Mouse (Mus musculus) intestine, postnatal 0 days (tissue): Measurements from ENCODE around the gene Cd300c. TPM values are rescaled to one million over a fixed set of nuclear protein-coding genes. Genes with fewer than 3 reads are reported as not detected.
"Not testable (repeated sequence)": the region's sequence is repeated elsewhere in the genome, so short reads cannot be mapped to it uniquely, and the experiment has no call there.

Experiments used
- ATAC-seq: fragments of 200-750 bp; cut with Nextera tagmentation; 2 replicates; pipeline ENCODE4 v1.8.0; 2017; ENCODE audit warnings: mild to moderate bottlenecking, moderate TSS enrichment, moderate library complexity
- H3K27ac ChIP-seq: fragments of 300-500 bp; sonication (generic); 2 replicates; pipeline ENCODE4 v1.5.1; 2014; ENCODE audit warnings: mild to moderate bottlenecking, low read depth, low read length, moderate library complexity
- H3K27me3 ChIP-seq: fragments of 300-500 bp; sonication (generic); replicated peaks from 2 replicates; pipeline ENCODE4 v1.6.1; 2014; ENCODE audit warnings: low read length, mixed read lengths; ENCODE audit not compliant: control insufficient read depth, insufficient read depth
- H3K36me3 ChIP-seq: fragments of 300-500 bp; sonication (generic); 2 replicates; pipeline ENCODE4 v1.6.1; 2014; ENCODE audit warnings: mild to moderate bottlenecking, moderate library complexity; ENCODE audit not compliant: control insufficient read depth, insufficient read depth
- H3K4me1 ChIP-seq: fragments of 300-500 bp; sonication (generic); replicated peaks from 2 replicates; pipeline ENCODE4 v1.6.1; 2014; ENCODE audit warnings: antibody characterized with exemption, low read length, mixed read lengths; ENCODE audit not compliant: control insufficient read depth, insufficient read depth
- H3K4me2 ChIP-seq: fragments of 300-500 bp; sonication (generic); replicated peaks from 2 replicates; pipeline ENCODE4 v1.6.1; 2014; ENCODE audit warnings: low read depth, mild to moderate bottlenecking, moderate library complexity
- H3K4me3 ChIP-seq: fragments of 300-500 bp; sonication (generic); 2 replicates; pipeline ENCODE4 v1.5.1; 2014; ENCODE audit warnings: low read depth, low read length
- H3K9ac ChIP-seq: fragments of 300-500 bp; sonication (generic); 2 replicates; pipeline ENCODE4 v1.6.1; 2014; ENCODE audit warnings: mild to moderate bottlenecking, low read depth, low read length
- H3K9me3 ChIP-seq: fragments of 300-500 bp; sonication (generic); 2 replicates; pipeline ENCODE4 v1.6.1; 2016; ENCODE audit warnings: mixed run types; ENCODE audit not compliant: control insufficient read depth
- CTCF ChIP-seq: sonication (generic); IDR thresholded peaks from 2 replicates; pipeline ENCODE4 v1.5.1; 2016; ENCODE audit warnings: low read depth, mild to moderate bottlenecking, control low read depth, antibody characterized with exemption, moderate library complexity
- WGBS: fragments of 180-500 bp; shearing (Covaris S2); extraction: QIAGEN DNeasy Blood & Tissue Kit; methylation state at CpG from one replicate; pipeline ENCODE4 v1.1.7; 2014; 5-methylcytosine and 5-hydroxymethylcytosine counted together
- polyA plus RNA-seq: library from polyadenylated mRNA; unstranded; fragments of >200 nt; fragmentation: Nextera tagmentation; extraction: Ambion mirVana; gene quantifications from 2 replicates; pipeline ENCODE4 v1.2.1, GENCODE M21; 2015

Cd300c gene
- polyA plus RNA-seq, 1 experiment from 2014 or later = not detected

DNA sequence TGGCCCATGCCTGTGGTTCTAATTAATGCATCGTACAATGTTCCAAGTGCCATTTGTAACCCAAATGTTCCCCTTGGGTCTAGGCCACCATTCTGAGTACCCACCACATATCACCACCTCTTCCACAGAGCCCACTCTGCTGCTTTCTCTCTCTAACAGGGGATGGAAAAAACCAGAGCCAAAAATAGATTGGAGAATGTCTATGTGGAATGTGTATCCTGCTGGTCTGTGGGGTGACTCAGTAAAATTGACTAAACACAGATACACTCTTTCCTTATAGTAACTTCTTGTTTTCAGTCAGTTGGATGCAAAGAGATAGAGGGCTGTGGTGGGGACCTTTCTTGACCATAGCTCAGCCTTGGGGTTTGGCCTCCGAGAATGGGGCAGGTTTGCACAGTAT is 39.4 kb downstream of the Cd300c start:
- no peak overlapping the region for H3K27ac ChIP-seq
- no peak overlapping the region for H3K4me2 ChIP-seq
- H3K9ac ChIP-seq = no peak overlapping the region
- TF ChIP-seq CTCF = no peak
- no peaks in the 10 kb centered on the region for H3K4me1 ChIP-seq
- no peaks in the 10 kb centered on the region for H3K9me3 ChIP-seq
- 90% methylated on average over 2 of the region's 2 CpGs for WGBS
- H3K36me3 ChIP-seq = no peaks in the 10 kb centered on the region
- H3K27me3 ChIP-seq = no peaks in the 10 kb centered on the region
- H3K4me3 ChIP-seq = no peak overlapping the region
- ATAC-seq = no peak

DNA sequence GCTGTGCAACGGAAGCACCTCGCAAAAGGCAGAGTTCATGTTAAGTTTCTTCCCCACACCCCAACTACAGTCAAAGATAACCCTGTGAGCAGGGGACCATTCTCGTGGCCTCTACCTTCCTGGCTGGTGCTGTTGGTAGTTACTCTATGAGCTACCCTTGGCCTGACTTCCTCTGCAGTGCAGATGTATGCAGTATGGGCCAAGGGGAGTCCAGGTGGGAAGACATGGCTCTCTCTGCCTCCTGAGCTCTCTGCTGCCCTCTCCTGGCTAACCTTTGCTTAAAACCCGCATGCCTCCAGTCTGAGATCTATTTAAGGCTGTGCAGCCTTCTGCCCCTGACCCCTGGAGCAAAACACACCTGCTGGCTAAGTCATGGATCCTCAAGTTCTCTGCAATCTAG is 45.0 kb downstream of the Cd300c start:
- no peaks in the 10 kb centered on the region for H3K36me3 ChIP-seq
- H3K9me3 ChIP-seq = no peaks in the 10 kb centered on the region
- peak; percentile 71 for TF ChIP-seq CTCF
- H3K4me3 ChIP-seq = no peak overlapping the region
- no peak overlapping the region for H3K27ac ChIP-seq
- no peaks in the 10 kb centered on the region for H3K4me1 ChIP-seq
- H3K4me2 ChIP-seq = no peak overlapping the region
- ATAC-seq = no peak
- WGBS = 72% methylated on average over 4 of the region's 4 CpGs
- no peaks in the 10 kb centered on the region for H3K27me3 ChIP-seq
- H3K9ac ChIP-seq = no peak overlapping the region

- no peak overlapping the region for H3K4me2 ChIP-seq
- H3K9ac ChIP-seq = no peak overlapping the region
- ATAC-seq = no peak
- WGBS = 79% methylated on average over 4 of the region's 4 CpGs
- TF ChIP-seq CTCF = no peak
- H3K27me3 ChIP-seq = no peaks in the 10 kb centered on the region
- H3K9me3 ChIP-seq = no peaks in the 10 kb centered on the region
- H3K4me3 ChIP-seq = no peak overlapping the region
- H3K27ac ChIP-seq = no peak overlapping the region
- H3K36me3 ChIP-seq = no peaks in the 10 kb centered on the region
- H3K4me1 ChIP-seq = no peaks in the 10 kb centered on the region
These were observed 46.5 kb downstream of the Cd300c start for GRCm38 (mm10) chr11:114922439-114922838.

GRCm38 (mm10) chr11:114917120-114917519 is 51.8 kb downstream of the Cd300c start:
- ATAC-seq = no peak
- no peak overlapping the region for H3K4me3 ChIP-seq
- no peaks in the 10 kb centered on the region for H3K4me1 ChIP-seq
- H3K36me3 ChIP-seq = no peaks in the 10 kb centered on the region
- 74% methylated on average over 6 of the region's 6 CpGs for WGBS
- H3K9me3 ChIP-seq = no peaks in the 10 kb centered on the region
- no peak for TF ChIP-seq CTCF
- H3K9ac ChIP-seq = no peak overlapping the region
- no peak overlapping the region for H3K27ac ChIP-seq
- H3K27me3 ChIP-seq = no peaks in the 10 kb centered on the region
- H3K4me2 ChIP-seq = no peak overlapping the region

DNA sequence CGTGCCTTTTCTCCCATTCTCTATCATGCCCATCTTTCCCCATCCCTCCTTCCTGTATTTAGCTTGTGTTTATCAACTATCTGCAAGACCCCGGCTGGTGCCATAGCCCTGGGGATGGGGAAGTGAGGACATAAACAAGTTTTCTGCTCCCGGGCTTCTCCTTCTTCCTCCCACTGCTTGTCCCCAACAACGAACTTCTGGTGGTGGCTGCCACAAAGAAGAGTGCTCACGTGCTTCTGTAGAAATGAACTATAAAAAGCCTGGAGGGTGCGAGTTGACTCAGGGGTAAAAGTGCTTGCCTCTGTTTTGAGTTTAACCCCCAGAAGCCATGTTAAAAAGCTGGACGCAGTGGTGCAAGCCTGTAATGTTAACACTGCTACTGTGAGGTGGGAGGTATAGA is 54.0 kb downstream of the Cd300c start:
- Histone ChIP-seq H3K36me3 (no peaks in the 10 kb centered on the region), H3K4me2 (no peak overlapping the region), H3K9ac (no peak overlapping the region), H3K4me3 (no peak overlapping the region), H3K27ac (no peak overlapping the region), H3K27me3 (no peaks in the 10 kb centered on the region), H3K9me3 (no peaks in the 10 kb centered on the region), H3K4me1 (no peaks in the 10 kb centered on the region)
- WGBS = 31% methylated on average over 7 of the region's 7 CpGs
- TF ChIP-seq CTCF = no peak
- no peak for ATAC-seq

GRCm38 (mm10) chr11:114912847-114913246 is 56.1 kb downstream of the Cd300c start:
- Histone ChIP-seq H3K4me3 (no peak overlapping the region), H3K9ac (no peak overlapping the region), H3K36me3 (no peaks in the 10 kb centered on the region), H3K27me3 (no peaks in the 10 kb centered on the region), H3K4me1 (no peaks in the 10 kb centered on the region), H3K9me3 (no peaks in the 10 kb centered on the region), H3K4me2 (no peak overlapping the region), H3K27ac (no peak overlapping the region)
- WGBS = 13% methylated on average over 9 of the region's 9 CpGs
- TF ChIP-seq CTCF = peak; percentile 89
- no peak for ATAC-seq

DNA sequence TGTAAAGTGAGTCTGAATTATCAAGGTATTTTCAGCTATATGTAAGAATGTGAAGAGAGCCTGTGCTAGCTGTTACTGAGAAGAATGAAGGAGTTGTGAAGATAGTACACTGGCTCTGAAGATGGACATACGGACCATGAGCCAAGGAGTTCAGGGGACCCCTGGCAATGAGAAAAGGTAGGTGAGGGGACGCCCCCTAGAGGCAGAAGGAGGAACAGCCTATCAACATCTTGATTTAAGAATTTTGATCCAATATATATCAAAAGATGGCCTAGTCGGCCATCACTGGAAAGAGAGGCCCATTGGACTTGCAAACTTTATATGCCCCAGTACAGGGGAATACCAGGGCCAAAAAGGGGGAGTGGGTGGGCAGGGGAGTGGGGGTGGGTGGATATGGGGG is 59.4 kb downstream of the Cd300c start:
- not testable (repeated sequence) for H3K36me3 ChIP-seq, H3K4me1 ChIP-seq, H3K27ac ChIP-seq, H3K9ac ChIP-seq, H3K27me3 ChIP-seq, H3K4me3 ChIP-seq, H3K4me2 ChIP-seq, H3K9me3 ChIP-seq, ATAC-seq
- TF ChIP-seq CTCF = peak; percentile 35
- 38% methylated on average over 3 of the region's 3 CpGs for WGBS
